Mouse (Mus musculus) lung, postnatal 10 days (tissue): ENCODE data around the gene Hes3.

Experiments used
- DNase-seq: peaks from one replicate; pipeline ENCODE4 v3.0.0; 2021

Gene Hes3

DNA sequence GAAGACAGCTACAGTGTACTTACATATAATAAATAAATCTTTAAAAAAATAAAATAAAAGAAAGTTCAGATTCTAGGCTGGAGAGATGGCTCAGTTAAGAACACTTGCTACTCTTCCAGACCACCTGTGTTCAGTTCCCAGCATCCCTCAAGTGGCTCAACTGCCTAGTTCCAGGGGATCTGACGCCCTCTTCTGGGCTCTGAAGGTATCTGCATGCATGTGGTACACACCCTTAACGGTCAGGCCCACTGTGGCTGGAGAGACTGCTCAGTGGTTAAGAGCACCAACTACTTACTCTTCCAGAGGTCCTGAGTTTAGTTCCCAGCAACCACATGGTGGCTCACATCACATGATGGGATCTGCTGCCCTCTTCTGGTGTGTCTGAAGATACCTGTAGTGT is 13.5 kb downstream of the Hes3 start:
- no peak for DNase-seq

DNA sequence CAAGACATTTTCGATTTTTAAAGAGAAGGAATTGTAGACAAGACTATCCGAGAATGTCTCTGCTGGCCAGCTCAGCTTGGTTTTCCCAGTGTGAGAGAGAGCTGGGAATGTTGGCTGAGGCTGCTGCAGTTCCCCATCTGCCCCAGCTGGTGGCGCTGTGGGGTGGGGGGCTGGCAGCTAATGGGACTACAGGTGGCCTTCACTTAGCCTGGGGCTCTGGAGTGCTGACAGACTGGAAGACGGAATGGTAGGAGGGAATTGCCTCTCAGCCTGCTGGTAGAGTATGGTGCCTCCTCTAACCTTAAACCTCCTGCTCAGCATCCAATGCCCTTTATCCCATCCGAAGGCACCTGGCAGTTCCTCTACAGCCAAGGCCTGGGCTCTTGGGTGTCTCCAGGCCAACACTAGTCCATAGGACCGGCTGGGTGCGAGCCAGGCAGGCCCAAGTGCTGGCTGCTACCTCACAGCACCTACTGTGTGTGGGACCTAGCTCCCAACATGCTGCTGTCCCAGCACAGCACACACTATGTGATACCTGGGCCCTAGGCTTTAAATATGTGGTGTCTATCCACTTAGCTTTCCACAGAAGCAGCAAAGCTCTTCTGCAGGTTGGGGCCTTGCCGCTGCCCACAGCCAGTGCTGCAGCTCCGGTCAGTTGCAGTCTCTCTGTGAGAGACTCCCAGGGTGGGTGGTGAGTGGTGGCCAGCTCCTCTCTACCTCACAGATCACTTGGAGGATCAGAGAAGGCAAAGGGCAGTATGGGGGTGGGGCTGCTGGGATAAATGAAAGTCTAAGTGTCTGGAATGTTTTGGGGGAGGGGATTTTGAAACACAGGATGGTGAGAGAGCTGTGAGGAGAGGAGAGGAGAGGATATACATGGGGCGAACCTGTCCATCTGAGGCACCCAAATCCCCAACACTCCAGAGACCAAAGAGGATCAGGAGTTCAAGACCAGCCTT is 14.8 kb downstream of the Hes3 start:
- DNase-seq: peak; percentile 47

DNA sequence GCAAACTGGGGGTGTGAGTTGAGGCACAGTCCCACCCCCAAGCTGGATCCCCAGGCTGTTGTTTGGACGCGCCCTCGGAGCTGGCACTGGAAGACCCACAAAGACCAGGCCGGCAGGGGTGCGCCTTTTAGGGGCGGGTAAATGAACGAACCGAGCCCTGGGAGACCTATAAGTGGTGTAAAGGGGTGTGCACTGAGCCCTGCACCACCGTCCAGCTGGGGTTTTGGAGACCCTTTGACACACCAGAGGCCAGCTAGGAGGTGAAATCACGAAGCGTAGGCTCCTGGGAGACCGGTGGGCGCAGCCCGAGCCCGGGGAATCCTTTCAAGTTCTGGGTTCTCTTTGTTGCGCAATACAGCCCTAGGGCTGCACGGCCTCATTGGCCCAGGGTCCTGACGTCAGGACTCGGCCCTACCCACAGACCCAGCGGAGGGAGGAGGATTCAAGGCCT is 16.8 kb downstream of the Hes3 start:
- peak; percentile 61 for DNase-seq

DNA sequence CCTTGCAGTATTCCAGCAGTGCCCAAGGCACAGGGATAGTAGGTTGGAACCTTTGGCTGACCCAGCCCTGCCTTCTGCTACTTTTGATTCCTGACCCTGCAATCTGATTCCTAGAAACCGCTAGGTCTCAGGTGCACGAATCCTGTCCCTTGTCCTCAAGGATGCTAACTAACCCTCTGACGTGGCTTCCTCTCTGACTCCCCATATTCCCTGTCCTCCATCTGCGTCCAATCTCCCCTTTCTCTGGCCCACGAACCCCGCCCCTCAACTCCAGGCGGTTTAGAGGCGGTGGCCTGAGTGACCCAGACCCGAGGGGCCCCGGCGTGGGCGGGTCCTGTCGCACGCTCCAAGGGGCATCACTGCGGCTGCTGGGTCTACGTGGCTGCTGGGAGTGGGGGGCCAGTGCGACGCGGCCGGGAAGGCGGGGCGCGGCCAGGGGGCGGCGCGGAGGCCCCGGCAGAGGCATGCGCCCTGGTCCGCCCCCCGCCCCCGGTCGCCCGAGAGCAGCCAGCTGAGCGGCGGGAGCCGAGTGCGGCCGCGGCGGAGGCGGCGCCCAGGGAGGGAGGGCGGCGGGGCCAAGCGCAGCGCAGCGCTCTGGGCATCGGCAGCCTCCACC is 17.7 kb downstream of the Hes3 start, which contains the start of gene Gpr153:
Gene Gpr153, plus strand, starts transcription at position 612 of the 616 bp plus-strand sequence.
- DNase-seq: peak; percentile 66

DNA sequence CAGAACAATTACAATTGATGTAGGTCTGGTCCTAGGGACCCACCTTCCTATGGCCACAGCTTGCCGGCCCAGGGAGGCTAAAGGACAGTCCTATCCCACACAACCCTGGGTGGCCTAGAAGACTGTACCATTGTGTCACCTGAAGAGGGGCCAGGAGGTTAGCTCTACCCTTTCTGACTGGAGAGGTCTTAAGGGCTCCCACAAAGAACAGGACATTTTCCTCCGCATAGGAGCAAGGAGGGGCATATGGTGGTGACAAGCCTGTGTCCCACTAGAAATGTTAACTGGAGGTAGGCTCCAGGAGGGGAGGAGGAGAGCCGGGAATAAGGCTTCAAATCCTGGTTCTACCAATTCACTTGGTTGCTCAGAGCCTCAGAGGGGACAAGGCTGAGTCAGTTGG is 18.3 kb downstream of the Hes3 start:
- no peak for DNase-seq

DNA sequence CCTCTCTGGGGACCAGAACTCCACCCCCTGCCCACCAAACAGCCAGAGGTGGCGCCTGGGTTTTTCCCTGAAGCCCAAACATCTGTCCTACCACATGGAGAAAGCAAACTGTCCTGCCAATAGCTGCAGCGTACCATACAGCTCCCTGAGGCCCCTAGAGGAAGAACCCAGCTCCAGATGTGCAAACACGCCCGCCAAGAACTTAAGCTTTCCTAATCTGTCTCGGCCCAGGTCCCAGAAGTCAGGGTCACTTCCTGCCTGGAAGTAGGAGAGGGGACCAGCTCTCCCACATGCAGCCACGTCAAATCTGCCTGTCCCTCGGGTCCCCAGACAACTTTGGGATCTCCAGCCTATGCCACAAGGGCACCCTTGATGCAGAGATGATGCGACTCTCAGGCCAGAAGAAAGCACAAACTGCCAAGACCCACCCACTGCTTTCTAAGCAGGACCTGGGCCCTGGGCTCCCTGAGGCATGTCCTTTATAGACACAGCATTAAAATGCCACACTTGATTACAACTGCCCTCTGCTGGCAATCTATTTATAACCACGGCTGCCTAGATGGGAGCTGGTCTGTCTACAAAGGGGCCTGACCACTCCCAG is 18.9 kb downstream of the Hes3 start:
- peak; percentile 79 for DNase-seq

DNA sequence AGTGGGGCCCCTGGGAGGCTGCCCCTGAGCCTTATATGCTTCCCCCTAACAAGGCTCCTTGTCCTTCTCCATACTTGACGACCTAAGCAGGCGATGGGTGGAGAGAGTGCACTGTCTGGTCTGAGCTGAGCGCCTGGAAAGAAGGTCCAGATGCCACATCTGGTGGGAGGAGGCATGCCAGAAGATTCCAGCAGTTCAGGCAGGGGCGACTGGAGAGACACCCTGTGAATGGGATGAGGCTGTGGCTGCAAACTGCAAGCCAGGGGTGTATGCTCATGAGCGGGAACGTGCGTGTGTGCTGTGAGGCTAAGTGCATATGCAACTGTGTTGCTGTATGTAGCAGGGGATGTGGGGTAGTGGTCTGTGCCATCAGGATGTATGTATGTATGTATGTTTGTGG is 19.5 kb downstream of the Hes3 start:
- no peak for DNase-seq

DNA sequence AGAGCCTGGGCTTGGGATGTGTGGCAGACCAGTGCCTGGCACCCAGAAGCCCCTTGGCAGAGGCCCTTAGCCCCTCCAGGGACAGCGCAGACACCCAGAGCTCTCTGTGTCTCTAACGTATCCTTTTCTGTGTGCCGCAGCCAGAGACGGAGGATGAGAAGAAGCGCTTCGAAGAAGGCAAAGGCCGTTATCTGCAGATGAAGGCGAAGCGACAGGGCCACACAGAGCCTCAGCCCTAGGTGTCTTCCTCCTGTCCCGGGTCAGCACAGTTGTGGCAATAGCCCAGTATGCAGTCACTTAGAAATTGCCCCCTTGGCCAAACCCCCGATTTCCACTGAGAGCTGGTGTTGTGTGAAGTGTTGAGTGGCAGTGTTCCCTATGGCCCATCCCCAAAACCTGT is 20.1 kb downstream of the Hes3 start:
- DNase-seq: no peak

DNA sequence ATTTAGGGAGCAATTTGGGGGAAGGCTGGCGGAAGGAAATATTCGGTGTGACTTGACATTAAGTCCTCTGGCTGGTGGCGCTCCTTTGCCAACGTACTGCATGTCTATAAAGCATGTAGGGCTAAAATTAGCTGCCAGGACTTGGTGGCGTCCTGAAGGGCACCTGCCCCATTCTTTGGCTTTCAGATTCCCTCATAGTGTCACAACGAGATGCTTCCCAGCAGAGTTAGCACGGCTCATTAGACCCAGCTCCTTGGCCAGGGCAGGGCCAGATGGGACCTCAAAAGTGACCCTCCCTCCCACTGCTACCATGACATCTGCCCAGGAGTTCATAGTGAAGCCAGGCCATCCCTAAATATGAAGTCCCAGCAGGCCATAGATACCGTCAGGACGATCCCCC is 20.9 kb downstream of the Hes3 start:
- no peak for DNase-seq

DNA sequence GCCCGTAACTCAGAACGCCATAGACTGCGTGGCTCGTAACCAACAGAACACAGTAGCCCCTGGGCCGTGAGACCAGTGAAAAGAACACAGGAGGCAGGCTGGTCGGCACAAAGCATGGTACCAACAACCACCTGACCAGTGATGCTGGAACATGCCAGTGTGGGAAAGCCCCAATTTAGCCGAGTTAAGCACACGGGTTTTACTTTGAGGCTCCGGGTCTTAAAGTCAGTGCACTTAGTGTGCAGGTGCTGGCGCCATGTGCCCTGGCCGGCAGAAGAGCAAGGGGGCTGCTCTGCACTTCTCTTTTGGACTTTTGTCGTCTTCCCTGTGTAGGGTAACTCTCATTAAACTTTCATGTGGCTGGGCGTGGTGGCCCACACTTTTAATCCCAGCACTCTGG is 21.5 kb downstream of the Hes3 start:
- DNase-seq: no peak

DNA sequence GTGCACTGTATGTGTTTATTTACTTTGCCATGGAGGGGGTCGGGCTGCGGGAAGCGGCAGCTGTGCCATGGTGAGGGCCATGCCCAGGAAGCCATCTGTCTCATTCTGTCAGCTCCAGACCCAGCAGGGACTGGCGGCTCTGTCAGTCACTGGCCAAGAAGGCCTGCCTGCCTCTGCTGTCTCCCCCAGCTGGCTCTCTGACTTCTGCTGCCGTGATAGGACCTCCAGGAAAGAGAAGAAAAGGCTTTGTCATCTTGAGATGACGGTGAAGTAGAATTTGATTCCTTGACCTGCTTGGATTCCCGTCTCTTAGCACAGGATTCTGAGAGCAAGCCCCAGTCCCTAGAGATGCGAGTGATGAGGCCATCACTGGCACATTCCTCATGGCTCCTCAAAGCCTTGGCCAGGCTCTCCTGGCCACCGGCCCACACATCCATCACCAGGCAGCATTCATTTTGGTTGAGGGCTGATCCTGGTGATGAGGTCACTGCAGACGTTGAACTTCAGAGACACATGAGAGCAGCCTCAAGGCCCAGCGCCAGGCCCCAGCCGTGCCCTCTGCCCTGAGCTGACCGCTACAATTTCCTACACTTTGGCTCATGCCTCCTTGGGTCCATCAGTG is 23.6 kb downstream of the Hes3 start:
- DNase-seq: peak; percentile 81

DNA sequence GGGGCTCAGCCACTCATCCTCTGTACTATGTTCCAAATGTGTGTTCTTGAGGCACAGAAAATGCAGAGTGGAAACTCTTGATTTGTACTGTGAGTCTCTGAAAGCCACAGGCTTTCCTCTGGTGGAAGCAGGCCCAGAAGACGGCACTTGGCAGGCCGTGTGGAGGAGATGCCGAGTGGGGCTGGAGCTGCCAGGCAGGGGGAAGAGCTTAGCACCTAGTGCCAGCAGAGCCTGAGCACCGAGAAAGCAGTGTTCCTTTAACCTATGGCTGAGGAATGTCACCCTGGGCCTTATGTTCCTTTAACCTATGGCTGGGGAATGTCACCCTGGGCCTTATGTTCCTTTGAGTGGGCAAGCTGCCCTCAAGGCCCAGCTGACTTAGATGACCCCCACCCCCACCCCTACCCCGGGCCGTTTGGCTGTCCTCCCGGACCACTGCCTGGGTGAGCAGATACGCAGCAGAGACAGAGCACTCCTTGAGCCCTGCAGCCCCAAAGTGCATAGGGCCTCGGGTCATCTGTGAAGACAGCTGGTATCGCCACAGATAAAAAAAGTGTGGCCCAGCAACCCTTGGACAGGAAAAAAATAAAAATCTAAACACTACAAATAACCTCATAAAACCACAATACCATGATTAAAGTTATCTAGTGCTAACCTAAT is 25.1 kb downstream of the Hes3 start:
- peak; percentile 61 for DNase-seq

DNA sequence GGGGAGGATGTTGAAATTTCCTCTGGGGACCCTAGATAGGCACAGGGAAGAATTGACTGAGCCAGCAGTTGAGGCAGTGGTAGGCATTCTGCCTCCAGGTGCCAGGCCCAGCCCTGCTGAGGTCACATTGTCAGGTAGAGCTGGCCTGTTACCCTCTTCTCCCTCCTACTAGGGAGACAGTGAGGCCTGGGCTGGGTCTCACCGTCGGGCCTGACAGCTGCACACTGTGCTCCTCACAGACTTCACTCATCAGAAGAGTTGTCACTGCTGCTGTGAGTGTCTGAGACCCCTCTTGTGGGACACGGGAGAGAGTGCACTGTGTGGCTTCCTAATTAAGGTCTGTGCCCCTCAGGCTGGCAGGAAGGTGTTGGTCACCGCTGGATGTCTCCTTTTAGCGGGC is 25.7 kb downstream of the Hes3 start:
- no peak for DNase-seq

DNA sequence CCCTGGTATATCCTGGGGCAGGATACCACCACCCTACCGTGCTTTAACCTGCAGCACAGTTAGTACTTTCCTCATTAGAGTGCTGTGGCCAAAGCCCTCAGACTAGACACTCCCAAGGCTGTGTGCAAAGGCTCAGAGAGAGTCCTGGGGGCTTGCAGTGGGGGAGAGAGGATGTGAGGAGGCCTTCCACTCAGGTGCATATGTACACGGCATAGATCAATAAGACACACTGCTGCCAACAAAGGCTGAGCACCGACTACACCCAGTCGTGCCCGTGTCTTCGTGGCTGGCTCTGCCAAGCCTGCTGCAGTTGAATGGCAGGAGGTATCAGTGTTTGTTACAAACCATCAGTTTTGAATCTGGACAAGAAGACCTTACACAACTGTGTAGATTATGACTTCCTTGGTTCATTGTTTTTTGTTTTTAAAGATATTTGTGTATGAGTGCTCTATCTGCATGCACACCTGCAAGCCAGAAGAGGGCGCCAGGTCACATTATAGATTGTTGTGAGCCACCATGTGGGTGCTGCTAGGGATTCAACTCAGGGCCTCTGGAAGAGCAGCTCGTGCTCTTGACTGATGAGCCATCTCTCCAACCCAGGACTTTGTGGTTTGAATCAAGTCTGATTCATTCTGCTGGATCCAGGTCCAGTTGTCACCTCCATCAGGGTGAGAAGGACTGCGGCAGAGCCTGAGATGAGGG is 26.4 kb downstream of the Hes3 start:
- no peak for DNase-seq

DNA sequence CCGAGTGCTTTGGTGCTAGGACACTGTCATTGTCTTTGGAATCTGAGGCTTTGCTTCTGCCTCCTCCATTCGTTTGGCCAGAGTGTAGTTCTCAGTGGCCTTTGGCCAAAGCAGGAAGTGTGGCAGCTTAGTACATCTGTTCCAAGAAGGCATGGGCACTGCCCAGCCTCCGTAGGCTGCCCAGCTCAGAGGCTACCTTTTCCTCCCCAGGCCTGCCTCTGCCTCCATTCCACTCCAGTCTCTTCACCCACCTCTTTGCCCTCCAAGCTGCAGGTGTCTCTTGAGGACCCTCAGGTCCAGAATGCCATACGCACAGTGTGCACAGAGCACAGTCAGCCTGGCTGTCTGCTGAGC is 27.3 kb downstream of the Hes3 start:
- no peak for DNase-seq

DNA sequence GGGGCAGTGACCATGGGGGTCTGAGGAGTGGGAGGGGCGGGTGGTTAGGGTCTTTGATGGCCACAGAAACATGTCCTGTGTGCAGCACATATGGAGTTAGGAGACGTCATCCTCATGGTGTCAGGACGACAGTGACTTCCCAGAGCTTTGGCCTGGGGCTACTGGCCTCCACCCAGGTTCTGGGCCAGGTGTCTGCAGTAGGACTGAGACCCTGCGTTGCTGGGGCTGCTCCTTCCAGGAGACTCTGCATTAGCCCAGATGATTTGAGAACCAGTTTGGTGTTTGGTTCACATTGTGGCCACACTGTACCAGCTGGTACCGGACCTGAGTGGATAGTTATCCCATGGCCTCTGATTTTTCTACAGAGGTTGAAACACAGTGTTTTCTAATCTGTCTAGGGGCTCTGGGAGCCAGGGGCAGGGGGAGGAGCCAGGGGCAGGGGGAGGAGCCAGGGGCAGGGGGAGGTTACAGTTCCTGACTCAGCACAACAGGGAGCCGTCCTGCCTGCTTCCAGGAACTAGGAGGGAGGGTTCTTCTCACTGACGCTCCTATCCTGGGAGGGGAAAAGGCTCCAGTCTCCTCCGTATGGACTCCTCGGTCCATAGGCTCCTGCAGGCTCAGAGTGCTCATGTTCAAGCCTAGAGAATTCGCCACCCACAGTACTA is 27.8 kb downstream of the Hes3 start:
- DNase-seq: peak; percentile 51

DNA sequence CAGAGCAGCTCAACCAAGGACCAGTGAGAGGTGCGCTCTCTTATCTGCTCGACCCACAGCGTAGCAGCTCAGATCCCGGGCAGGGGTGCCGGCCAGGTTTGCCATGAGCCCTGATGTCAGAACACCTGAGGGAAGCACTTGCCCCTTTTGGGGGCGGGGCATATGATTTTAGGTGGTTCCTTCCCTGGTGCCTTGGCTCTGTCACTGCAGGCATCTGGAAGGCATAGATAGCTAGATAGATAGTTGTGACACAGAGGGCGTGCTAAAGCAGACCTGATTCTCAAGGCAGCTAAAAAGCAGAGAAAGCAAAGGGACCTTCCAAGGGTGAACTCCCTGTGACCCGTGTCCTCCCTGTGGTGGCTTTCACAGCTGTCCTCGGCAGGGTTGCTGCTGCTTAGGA is 28.4 kb downstream of the Hes3 start:
- DNase-seq: no peak

DNA sequence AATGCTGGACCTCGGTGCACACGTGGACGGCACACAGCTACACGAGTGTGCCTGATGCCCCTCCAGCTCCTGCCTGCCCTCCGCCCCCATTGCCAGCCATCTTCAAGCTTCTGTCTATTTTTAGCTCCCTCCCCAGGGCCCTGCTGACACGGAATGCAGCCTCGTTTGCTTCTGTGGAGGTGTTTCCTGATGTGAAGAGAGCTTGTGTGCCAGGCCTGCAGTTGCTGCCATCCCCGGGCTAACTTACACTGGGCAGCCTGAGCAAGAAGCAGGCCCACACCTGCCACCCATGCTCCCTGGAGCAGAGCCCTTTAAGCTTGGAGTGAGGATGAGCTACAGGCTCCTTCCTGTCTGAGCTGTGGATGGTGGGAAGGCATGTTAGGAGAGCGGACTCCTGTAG is 29.3 kb downstream of the Hes3 start:
- no peak for DNase-seq

DNA sequence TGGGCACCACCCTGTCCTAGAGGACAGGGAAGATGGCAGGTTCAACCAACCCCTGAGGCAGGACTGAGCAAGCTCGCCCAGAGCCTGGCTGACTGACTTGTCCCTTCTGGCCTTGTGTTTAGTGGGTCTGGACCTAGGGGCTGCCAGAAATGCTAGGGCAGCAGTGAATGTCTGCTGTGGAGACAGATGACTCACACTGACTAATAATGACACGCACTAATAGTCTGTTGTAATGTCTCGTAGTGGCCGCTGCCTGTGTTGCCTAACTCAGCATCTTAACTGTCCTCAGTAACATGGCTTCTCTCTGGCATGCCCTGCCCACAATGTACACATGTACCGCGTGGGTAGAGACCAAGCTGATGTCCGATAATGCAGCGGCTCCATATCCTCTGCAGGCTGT is 31.0 kb downstream of the Hes3 start:
- DNase-seq: no peak

DNA sequence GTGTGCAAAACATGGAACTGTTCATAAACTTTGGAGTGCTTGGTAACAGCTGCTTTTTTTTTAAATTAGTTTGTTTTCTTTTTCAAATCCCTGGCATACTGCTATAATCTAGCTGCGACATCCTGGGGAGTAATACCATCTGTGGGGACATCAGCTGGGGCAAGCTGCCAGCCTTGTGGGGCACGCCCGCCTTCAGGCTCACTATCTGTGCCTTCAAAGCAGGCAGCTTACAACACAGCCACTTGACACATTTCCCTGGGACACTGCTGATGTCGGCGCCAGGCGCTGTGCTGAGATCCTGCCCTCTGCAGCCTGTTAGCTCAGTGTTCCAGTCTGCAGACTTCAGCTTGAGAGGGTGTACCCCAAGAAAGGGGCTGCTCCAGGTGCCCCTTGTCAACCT is 34.4 kb downstream of the Hes3 start:
- DNase-seq: peak; percentile 87

DNA sequence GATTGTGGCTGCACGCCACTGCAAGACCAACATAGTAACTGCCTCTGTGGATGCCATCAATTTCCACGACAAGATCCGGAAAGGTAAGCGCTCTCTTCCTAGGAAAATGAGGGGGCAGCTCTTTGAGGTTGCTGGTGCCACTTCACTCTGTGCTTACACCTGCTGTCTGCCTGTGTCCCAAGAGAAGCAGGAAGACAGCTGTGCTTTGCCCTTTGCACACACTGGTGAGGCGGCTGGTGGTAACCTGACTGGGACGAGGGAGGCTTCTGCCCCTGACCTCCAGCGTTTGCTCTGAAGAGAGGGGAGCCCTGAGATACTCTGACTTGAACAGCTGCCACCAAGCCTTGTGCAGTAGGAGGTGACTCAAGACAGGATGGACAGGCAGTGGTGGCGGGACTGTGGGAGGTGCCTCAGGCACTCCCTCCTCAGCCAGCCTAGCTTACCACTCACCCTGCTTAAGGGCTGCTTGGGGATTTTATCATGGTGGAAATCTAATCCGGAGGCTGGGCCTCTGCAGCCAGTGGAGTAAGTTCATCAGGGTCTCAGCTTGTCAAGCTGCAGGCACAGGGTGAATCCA is 38.2 kb downstream of the Hes3 start:
- DNase-seq: no peak
